Mouse (Mus musculus): ENCODE measurements at regions not wholly inside any gene's neighbourhood (a gene's known extent, or its start where the extent isn't known, plus 50 kb on each side); places are given as distances from the start of the nearest gene placed in this dataset.

DNA sequence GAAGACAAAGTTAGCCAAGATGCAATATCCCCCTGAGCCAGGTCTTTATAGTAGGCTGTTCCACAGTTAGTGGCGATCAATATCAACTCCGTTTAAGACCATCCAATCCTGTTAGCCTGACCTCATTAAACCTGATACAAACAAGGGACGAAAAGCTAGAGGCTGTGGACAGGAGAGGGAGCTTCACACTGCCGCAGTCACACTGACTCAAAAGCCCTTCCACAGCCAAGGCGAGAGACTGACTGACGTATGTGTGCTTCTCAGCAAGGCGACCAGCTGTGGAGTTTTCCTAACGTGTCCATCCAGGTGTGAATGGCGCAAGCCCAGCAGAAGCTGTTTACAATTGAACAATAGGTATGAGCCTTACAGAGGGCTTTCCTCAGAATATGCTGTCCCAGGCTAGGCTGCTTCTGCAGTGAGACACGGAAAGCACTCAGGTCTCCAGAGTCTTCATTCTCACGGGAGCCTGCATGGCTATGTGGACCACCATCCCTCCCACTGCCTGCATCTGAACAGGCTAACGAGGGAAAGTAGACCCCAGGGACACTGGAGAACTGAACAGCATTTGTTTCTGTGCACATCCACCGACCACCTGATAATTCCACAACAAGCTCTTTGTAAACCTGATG, 224.7 kb upstream of the Pgrmc2 start:
- no peak for DNase-seq (ENCODE audit: low spot score in 2 of 2)

DNA sequence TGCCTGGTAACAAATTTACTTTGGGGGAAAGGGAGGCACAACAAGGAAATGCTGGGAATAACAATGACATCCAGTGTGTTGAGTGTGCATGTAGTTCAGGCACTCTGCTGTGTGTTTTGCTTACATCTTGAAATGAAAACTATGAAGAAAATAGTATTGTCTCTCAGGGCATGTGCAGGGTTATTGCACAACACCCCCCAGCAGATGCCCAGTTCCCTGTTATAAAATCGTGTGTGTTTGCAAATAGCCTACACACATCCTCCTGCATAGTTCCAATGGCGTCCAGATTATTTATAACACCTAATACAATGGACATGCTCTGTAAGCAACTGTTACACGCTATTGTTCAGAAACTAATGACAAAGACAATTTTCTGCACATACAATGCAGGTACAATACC, 220.0 kb upstream of the Pgrmc2 start:
- no peak for DNase-seq (ENCODE audit: low spot score in 2 of 2)

DNA sequence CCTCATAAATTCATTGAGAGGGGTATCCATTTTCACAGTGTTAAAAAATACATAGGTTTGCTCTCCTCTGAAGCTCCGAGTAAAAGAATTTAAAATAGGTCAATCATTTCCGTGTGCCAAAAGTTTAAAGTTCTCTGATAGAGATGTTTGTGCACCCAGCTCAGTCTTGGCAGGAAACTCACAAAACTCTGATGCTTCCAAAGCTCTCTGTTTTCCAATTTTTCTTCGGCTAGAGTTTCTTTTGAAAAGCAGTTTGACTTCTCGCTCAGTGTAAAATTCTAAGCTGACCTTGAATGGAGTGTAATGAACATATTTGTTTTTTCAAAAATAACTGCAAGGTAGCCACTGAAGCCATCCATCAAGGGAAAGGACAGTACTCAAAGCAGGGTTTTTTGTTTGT, 215.9 kb upstream of the Pgrmc2 start:
- no peak for DNase-seq (ENCODE audit: low spot score in 2 of 2)

DNA sequence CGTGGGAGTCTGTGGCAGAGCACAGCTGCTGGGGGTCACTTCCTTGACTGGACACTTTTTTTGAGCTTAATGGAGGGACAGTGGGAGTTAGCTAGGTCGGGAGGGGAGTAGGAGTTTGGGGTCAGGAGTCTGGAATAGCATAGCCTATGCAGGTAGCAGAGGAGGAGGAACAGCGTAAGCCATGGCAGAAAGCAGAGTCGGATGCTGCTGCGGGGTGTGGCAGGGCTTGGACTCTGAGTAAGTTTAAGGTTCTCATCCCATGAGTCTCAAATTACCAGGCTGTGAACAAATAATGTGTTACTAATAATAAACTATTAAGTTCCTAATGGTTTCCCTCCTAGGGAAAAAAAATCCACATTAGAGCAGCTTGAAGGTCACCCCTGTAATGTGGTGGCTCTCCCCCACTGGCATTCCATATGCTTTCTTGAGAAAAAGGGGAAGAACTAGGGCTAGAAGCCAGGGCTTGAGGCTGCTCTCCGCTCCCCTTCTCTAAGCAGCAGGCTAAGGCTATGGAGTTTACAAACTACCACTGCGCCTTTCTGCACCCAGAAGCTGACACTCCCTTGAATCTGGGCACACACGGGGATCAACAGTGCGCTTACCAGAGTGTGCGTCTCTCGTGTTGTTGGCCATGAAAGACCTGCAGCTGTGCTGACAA, 213.4 kb upstream of the Pgrmc2 start:
- DNase-seq (ENCODE audit: low spot score in 2 of 2), result no peak

DNA sequence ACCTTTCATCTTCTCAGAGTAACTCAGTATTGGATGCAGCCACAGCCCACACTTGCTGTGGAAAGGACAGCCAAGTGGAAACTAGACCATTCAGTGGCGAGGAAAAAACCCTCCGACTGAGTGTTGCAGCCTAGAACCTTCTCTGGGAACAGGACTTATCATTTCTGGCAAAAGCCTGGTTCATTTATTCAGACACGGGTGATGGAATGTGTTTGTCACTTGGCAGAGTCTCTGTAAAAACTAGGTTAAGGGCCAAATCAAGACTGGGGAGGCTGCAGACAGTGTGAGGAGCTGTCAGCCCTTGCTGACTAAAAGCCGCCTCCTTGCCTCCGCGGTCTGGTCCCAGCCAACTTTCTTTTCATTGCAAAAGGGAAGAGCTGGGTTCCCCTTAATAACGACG, 212.3 kb upstream of the Pgrmc2 start:
- peak in 1 of 2 experiments; percentile 49 for DNase-seq (ENCODE audit: low spot score in 2 of 2)

DNA sequence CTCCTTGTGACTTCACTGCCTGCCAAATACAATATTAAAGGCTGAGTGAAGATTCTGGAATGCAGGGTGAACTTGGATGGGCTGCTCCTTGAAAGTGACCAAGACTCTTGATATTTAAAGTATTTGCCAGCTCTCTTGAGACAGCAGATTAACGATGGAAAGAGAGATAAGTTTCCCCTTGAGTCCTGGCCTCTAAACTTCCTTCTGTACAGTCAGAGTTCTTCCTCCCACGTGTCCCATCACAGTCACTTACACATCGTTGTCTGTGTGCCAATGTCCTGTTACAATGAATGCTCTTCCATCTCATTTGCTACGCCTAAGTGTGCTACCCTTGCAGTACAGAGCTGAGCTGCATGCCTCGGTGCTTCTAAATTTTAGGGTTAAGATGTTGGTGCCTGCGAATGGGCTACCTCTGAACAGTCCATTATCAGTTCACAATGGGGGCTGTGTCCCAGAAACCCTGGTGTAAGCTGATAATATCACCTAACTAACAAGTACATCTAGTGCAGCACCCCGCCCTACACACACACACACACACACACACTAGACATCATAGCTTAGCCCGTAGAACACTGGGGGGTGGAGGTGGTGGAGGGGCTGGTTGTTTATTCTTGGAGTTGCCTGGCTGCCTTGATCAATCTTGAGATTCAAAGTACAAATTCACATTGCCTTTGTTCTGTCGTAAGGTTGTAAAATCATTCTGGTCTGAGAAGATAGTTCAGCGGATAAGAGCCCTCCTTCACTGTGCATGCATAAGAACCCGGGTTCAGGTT, 207.9 kb upstream of the Pgrmc2 start:
- DNase-seq (ENCODE audit: low spot score in 2 of 2), result no peak

DNA sequence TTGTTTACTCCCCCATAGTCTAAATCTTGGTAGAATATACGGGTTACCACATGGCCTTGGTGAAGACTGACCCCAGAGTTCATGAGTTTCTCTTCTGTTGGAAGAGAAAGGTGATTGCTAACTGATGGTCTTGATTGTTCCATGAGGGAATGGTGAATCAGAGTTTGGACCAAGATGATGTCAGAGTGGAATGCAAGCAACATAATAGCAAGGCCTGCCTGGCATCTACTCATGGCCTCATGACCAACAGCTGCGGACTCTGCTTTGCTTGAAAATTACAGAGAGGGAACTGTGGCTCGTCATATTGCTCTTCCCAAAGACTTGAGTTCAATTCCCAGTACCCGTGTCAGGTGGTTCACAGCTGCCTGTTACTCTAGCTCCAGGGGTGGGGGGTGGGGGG, 205.9 kb upstream of the Pgrmc2 start:
- DNase-seq (ENCODE audit: low spot score in 2 of 2), result no peak

DNA sequence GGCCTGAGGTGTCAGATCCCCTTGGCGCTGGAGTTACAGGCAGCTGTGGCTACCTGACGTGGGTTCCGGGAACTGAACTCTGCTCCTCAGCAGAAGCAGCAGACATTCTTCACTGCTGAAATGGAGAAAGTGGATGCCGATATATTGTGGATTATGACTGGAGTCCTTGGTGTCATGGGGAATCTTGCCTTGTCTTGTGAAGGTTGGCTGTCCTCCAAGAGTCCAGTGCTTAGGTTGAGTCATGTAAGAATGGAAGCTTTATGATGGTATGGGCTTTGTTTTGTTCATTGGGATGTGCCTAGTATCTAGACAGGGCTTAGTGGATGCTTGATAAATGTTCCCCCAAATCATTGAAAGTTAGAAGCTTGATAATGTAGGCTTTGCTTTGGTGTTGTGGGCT, 205.2 kb upstream of the Pgrmc2 start:
- DNase-seq (ENCODE audit: low spot score in 2 of 2), result no peak

DNA sequence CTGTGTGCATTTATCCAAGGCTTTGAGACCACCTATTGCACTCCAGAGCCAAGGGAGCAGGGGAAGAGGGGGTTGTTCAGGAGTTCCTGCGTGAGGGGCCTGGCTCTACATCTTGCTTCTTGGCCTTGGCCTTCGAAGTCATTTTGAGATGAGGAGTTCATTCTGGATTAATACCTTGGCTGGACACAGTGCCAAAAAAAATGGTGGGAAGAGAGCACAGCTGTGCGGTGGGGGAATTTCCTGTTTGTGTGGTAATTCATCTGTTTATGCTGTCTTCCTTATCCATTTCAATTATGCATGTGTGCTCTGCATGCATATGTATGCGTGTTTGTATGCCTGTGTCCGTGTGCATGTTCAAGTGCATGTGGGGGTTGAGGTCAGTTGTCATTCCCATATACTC, 202.5 kb upstream of the Pgrmc2 start:
- no peak for DNase-seq (ENCODE audit: low spot score in 2 of 2)

DNA sequence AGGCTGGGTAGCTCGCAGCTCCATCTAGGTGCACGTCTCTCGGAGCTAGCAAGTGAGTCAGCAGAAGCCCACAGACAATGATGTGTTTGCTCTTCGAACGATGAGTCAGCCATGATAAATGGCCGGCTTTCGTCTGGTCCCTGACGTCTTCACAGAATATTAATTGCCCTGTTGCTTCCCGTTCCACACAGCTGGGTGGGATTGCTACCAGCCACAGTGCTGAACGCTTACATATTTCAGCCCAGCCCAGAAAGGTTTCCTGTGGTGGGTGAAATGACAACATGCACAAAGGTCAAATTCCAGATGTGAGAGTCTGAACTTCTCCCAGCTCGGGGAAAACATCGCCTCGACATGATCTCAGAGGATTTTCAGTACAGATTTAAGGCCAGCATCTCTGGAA, 202.1 kb upstream of the Pgrmc2 start:
- DNase-seq (ENCODE audit: low spot score in 2 of 2), result peak; percentile 16 to 58

DNA sequence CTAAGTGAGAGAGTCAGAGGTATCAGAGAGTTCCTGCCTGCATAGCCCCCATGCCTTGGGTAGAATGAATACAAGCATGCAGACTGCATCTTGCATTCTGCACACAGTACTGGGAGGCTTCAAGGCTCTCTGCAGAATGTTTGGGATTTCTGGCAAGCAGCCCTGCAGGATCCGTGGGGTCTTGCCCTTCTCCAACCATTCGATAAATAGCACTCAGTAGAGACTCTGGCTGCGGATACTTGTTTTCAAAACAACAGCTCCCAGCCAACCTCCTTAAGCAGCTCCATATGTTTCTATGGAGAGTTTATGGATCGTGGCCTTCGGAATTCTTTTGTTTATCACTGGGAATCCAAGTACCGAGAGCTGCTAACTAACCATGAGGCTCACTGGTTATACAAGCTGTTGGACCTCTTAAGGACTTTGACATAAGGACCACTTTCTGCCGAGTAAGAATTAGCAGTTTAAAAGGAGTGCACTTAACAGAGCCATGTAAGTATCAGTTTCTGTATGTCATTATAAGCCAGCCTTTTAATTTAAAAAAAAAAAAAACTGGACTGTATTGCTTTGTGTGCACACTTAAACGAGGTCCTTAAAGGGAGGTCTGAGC, 199.7 kb upstream of the Pgrmc2 start:
- DNase-seq (ENCODE audit: low spot score in 2 of 2), result no peak

DNA sequence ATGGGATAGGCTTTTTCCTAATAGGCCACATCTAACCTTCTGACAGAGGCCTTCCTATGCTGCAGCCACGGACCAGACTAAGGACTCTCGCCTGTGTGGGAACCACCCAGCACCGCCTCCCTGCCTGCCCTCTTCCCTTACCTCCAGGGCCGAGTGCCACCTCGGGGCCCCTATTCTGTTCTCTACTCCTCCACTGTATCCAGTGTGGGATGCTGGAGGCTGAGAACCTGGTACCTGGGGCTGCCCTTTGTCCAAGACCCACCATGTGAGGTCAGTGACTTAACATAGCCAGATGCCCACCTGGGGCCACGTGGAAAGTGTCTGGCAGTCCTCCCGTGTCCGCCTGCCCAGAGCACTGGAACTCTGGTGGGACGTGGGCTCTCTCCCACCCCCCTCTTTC, 193.2 kb upstream of the Pgrmc2 start:
- no peak for DNase-seq (ENCODE audit: low spot score in 2 of 2)

DNA sequence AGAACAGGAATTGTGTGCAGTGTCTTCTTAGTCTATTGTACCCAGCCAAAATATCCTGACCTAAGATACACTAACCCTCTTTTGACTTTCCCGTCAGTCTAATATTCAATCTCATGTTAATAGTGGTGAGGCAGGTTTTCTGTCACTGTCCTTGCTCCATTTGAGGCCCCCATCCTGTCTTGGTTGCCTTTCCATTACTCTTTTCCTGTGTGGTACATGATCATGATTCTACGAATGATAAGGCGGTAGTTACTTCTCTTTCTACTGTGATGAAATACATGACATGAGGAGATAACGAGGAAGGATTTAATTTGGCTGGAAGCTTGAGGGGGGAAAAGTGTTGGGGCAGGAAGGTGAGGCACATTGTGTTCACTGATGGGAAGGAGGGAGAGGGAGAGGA, 185.7 kb upstream of the Pgrmc2 start:
- DNase-seq (ENCODE audit: low spot score in 2 of 2), result no peak

DNA sequence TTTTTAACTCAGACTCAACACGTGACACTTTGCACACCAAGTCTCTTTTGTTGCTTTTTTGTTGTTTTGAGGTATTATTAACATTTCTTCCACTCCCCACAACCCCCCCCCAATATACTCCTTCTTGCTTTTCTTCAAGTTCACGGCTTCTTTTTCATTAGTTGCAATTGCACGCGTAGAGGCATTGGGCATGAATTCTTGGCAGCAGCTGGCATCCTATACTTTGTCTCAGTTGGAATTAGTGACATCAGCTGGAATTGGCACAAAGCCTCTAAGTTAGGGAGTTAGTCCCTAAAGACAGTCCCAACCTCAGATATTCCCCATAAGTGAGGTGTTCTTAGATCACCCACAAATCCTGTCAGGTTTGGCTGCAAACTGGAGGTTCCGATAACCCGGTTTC, 183.4 kb upstream of the Pgrmc2 start:
- DNase-seq (ENCODE audit: low spot score in 2 of 2), result no peak

DNA sequence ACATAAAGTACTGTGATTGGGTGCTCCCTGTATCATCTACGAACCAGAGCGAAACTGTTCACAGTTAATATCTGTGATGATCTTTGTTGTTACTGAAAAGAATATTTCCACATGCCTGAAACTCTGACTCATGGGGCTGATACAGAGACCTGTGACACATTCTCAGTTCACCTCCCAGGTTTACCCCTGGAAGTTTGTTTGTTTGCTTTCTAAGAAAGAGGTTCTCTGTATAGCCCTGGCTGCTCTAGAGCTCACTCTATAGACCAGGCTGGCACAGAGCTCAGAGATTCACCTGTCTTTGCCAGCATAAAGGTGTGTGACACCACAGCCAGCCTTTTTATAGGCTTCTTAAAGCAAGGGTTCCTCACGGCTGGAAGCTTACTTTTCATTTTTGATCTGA, 182.6 kb upstream of the Pgrmc2 start:
- DNase-seq (ENCODE audit: low spot score in 2 of 2), result no peak

DNA sequence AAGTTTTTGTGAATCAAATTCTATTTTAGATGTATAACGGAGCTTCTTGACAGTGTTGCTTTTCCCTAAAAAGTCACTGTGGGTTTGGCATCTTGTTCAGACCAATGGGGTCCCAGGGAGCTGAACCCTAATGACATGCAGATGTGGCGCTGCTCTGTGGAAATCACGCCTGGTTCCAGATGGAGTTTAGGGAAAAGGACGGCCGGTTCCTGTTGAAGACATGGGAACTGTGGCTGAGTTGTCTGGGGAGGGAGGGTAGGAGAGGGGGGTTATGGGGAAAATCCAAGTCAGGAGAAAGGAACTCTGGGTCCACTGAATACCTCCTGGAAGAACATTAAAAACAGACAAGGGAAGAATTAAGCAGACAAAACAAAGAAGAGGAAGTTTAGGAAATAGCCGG, 175.4 kb upstream of the Pgrmc2 start:
- DNase-seq (ENCODE audit: low spot score in 2 of 2), result no peak

DNA sequence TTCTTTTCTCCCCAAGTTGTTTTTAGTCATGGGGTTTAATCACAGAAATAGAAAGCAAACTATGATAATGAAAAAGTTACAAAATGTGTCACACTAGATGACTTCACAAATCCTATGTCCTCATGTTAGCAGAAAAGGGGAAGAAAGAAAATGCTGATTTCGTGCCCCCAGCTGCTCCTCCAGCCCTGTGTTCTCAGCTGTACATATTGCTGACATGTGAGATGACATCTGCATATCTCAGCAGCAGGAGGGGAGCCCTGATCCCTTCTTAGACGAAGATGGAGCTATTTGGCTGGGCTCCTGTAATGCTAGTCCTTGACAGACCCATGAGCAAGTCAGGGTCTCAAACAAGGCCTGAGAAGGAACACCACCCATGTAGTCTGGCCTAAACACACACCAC, 162.1 kb upstream of the Pgrmc2 start:
- no peak for DNase-seq (ENCODE audit: low spot score in 2 of 2)

DNA sequence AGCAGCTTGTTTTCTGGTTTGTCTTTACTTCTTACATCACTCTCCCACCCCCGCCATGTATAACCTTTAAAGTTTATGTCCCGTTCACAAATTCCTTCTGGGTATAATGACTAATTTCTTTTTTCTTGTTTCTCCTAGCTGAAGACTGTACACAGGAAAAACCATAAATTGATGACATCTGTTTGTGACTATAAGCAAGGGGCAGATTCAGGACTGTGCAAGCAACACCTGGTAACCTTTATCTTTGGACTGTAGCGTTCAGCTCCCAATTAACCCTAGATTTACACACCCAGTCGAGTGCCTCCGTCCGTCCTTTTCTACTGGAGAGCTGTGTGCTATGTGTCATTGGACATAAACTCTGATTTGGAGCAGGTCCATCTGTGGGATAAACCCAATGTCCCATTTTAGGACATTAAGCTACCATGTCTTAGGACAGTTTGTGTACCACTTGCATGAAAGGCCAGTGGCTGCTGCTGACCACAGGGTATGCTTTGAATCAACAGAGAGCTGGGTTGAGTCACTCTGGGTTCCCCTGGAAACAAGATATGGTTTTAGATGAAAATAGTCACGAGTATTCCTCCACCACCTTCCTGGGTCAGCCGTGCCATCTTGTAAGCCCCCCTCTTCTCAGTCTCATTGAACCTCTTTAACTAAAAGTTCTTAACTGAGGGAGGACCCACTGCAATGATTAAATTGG, 159.2 kb upstream of the Pgrmc2 start:
- no peak for DNase-seq (ENCODE audit: low spot score in 2 of 2)

DNA sequence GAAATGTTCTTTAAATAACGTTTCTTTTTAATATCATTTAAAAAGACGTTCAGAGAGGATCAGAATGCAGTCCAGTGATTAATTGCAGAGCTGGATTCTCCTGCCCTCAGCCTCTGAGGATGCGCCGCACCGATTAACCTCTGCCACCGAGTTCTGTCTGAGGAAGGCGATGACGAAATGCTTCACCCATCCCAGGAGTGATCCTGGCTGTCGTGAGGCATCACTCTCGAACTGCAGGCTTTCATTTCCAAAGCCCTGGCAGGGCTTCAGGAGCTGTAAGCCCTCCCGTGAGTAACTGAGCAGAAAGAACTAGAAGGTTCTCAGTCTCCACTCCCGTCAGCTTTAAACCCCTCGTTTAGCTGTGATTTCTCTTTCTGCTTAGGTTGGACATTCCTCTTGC, 157.0 kb upstream of the Pgrmc2 start:
- no peak for DNase-seq (ENCODE audit: low spot score in 2 of 2)

DNA sequence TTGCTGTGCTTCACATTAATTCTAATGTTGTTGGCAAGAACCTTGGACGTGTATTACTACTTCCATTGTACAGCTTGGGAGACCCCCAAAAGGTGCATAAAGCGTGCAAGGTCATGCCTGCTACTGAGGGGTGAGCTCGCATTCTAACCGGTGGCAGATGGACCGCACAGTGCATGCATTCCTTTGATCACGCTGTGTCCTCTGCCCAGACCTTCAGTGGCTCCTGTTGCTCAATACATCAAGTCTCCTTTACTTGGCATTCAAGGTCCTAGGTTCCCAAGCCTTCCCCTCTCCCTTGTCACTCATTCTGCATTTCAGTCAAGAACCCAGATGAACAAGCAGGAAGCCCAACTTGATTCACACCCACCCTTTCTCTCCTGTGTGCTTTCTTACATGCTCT, 156.4 kb upstream of the Pgrmc2 start:
- no peak for DNase-seq (ENCODE audit: low spot score in 2 of 2)

DNA sequence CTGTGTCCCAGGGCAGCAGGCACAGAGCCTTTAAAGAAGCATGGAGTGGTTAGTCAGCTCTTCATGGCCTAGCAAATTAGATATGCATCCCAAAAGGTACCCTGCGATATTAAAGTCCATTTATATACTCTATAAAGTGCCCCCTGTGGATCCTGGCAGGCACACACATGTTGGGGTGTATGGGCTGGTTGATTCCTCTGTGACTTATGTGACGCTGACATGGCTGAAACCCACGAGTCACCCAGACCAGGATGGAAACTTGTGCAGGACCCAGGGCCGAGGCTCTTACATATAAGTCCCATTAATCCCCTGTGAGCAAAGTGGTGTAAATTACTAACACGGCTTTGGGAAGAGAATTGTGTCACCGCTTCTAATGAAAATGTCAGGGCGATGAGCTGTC, 155.2 kb upstream of the Pgrmc2 start:
- DNase-seq (ENCODE audit: low spot score in 2 of 2), result no peak

DNA sequence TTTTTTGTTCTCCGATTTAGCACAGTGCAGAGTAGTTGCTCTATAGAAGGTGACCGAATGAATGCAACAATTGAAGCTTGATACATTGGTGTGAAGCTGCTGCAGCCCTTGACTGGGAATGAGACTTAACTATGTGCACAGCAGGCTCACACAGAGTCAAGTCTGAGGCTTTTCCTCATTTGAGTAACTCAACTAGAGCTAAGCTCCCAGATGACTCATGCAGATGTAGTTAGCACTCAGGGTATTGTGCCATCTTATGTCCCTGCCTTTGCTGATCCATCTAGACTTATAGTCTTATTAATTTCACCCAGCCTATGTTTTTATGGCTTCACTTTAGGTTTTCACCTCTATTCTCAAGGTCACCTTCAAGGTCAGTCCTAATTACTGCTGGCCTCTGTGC, 152.8 kb upstream of the Pgrmc2 start:
- no peak for DNase-seq (ENCODE audit: low spot score in 2 of 2)
